Mouse (Mus musculus) cortical plate, adult 2 months (tissue): Measurements from ENCODE around the gene Speg.

Experiments
- CTCF ChIP-seq: fragments of 200-500 bp; IDR thresholded peaks from 2 replicates; pipeline ENCODE4 v1.5.1; 2011; ENCODE audit warnings: mild to moderate bottlenecking, control low read depth, low read length; ENCODE audit not compliant: insufficient read depth; ENCODE audit errors: extremely low read depth
- POLR2A ChIP-seq: fragments of 200-500 bp; IDR thresholded peaks from 2 replicates; pipeline ENCODE4 v1.6.1; 2011; ENCODE audit warnings: mild to moderate bottlenecking, low read length, control low read depth; ENCODE audit not compliant: insufficient read depth; ENCODE audit errors: extremely low read depth

DNA sequence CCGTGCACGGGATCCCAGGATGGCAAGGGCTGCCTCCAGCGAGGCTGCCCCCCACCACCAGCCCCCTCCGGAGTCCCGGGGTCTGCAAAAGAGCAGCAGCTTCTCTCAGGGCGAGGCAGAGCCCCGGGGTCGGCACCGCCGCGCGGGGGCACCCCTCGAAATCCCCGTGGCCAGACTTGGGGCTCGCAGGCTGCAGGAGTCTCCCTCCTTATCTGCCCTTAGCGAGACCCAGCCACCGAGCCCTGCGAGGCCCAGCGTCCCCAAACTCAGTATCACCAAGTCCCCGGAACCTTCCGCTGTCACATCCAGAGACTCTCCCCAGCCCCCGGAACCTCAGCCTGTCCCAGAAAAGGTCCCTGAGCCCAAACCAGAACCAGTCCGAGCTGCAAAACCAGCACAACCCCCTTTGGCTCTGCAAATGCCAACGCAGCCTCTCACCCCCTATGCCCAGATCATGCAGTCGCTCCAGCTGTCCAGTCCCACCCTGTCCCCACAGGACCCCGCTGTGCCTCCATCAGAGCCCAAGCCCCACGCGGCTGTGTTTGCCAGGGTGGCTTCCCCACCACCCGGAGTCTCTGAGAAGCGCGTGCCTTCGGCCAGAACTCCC lies 47.2 kb downstream of the Speg start:
- no peak for TF ChIP-seq CTCF
- no peak for TF ChIP-seq POLR2A
